Mouse (Mus musculus) CH12.LX (cell line): Measurements from ENCODE around the gene Olfr867. TPM values are rescaled to one million over a fixed set of nuclear protein-coding genes. Genes with fewer than 3 reads are reported as not detected.

Source experiments
- DNase-seq: peaks from one replicate; pipeline ENCODE4 v3.0.0-alpha.2; 2013; ENCODE audit errors: extremely low read depth
- H3K27ac ChIP-seq: 2 replicates; pipeline ENCODE4 v1.5.1; 2012; ENCODE audit warnings: low read depth, mild to moderate bottlenecking, control low read depth, moderate library complexity; ENCODE audit not compliant: insufficient read depth
- H3K27me3 ChIP-seq: replicated peaks from 2 replicates; pipeline ENCODE3; 2012; ENCODE audit warnings: inconsistent platforms
- H3K36me3 ChIP-seq, 2 experiments: replicated peaks in 1 of 2; 2 replicates each; pipeline versions ENCODE3 to v1.6.1; 2012; ENCODE audit warnings: inconsistent platforms in 1 of 2, low read length in 1 of 2, mild to moderate bottlenecking in 1 of 2, mixed read lengths in 1 of 2, moderate library complexity in 1 of 2; ENCODE audit not compliant: control insufficient read depth in 1 of 2, insufficient read depth in 1 of 2
- H3K4me1 ChIP-seq, 2 experiments: 2 replicates each; pipeline ENCODE4 v1.6.1; 2012; ENCODE audit warnings: inconsistent platforms in 1 of 2, moderate library complexity in 1 of 2; ENCODE audit not compliant: insufficient read depth in 2 of 2, control insufficient read depth in 1 of 2
- H3K4me2 ChIP-seq: 2 replicates; pipeline ENCODE4 v1.6.1; 2012; ENCODE audit warnings: low read depth, mild to moderate bottlenecking, control low read depth; ENCODE audit not compliant: poor library complexity, insufficient read depth, severe bottlenecking
- H3K4me3 ChIP-seq, 3 experiments: fragments of 150-350 bp in 1 of 3; sonication (generic) in 1 of 3; replicated peaks in 1 of 3; 2 replicates each; pipeline versions ENCODE3 to v1.5.1; 2011 to 2012; ENCODE audit warnings: low read depth in 2 of 3, low read length in 2 of 3, mild to moderate bottlenecking in 2 of 3, moderate library complexity in 2 of 3, control low read depth in 1 of 3, improper control_type of control experiment in 1 of 3, inconsistent platforms in 1 of 3, mixed read lengths in 1 of 3; ENCODE audit not compliant: poor library complexity in 1 of 3
- H3K79me2 ChIP-seq: replicated peaks from 2 replicates; pipeline ENCODE4 v1.6.1; 2012; ENCODE audit warnings: mild to moderate bottlenecking, moderate library complexity; ENCODE audit not compliant: control insufficient read depth, poor library complexity, insufficient read depth, severe bottlenecking; ENCODE audit errors: extremely low read depth
- H3K9ac ChIP-seq: 2 replicates; pipeline ENCODE4 v1.6.1; 2012; ENCODE audit warnings: low read depth, mild to moderate bottlenecking, control low read depth, moderate library complexity; ENCODE audit not compliant: insufficient read depth
- H3K9me3 ChIP-seq: replicated peaks from 2 replicates; pipeline ENCODE3; 2012; ENCODE audit warnings: low read length, inconsistent platforms, mixed read lengths
- CHD2 ChIP-seq: IDR thresholded peaks from 2 replicates; pipeline ENCODE4 v1.6.1; 2011; ENCODE audit warnings: low read length, improper control_type of control experiment
- CTCF ChIP-seq, 2 experiments: IDR thresholded peaks in 1 of 2; conservative IDR thresholded peaks in 1 of 2; 2 replicates each; pipeline ENCODE4 v1.5.1; 2011 to 2012; ENCODE audit warnings: low read depth in 2 of 2, low read length in 2 of 2, improper control_type of control experiment in 1 of 2, inconsistent platforms in 1 of 2, mild to moderate bottlenecking in 1 of 2, moderate library complexity in 1 of 2
- EP300 ChIP-seq: IDR thresholded peaks from 2 replicates; pipeline ENCODE4 v1.6.1; 2011; ENCODE audit warnings: low read length, improper control_type of control experiment
- GABPA ChIP-seq: IDR thresholded peaks from 2 replicates; pipeline ENCODE4 v1.6.1; 2012; ENCODE audit warnings: low read depth, low read length, improper control_type of control experiment, inconsistent platforms; ENCODE audit not compliant: insufficient replicate concordance
- HCFC1 ChIP-seq: IDR thresholded peaks from 2 replicates; pipeline ENCODE4 v1.6.1; 2012; ENCODE audit warnings: low read depth, mild to moderate bottlenecking, inconsistent platforms, low read length, improper control_type of control experiment
- IRF4 ChIP-seq: IDR thresholded peaks from 2 replicates; pipeline ENCODE4 v1.6.1; 2014; ENCODE audit warnings: low read depth, mild to moderate bottlenecking, inconsistent platforms, low read length, improper control_type of control experiment
- JUND ChIP-seq: conservative IDR thresholded peaks from 2 replicates; pipeline ENCODE4 v1.6.1; 2011; ENCODE audit warnings: low read depth, low read length, improper control_type of control experiment
- KAT2A ChIP-seq: IDR thresholded peaks from 2 replicates; pipeline ENCODE4 v1.6.1; 2012; ENCODE audit warnings: low read length, improper control_type of control experiment, inconsistent platforms; ENCODE audit not compliant: insufficient replicate concordance
- MAFK ChIP-seq: IDR thresholded peaks from 2 replicates; pipeline ENCODE4 v1.6.1; 2011; ENCODE audit warnings: low read length, improper control_type of control experiment; ENCODE audit not compliant: insufficient replicate concordance
- NELFE ChIP-seq: IDR thresholded peaks from 2 replicates; pipeline ENCODE4 v1.6.1; 2011; ENCODE audit warnings: low read depth, low read length, improper control_type of control experiment
- POLR2A ChIP-seq: IDR thresholded peaks from 2 replicates; pipeline ENCODE4 v1.6.1; 2011; ENCODE audit warnings: low read depth, mild to moderate bottlenecking, improper control_type of control experiment, low read length
- RAD21 ChIP-seq: IDR thresholded peaks from 2 replicates; pipeline ENCODE4 v1.6.1; 2011; ENCODE audit warnings: low read depth, mild to moderate bottlenecking, low read length, improper control_type of control experiment, moderate library complexity
- SMC3 ChIP-seq: IDR thresholded peaks from 2 replicates; pipeline ENCODE4 v1.6.1; 2011; ENCODE audit warnings: low read depth, low read length, improper control_type of control experiment
- ZC3H11A ChIP-seq: IDR thresholded peaks from 2 replicates; pipeline ENCODE4 v1.6.1; 2012; ENCODE audit warnings: low read depth, mild to moderate bottlenecking, inconsistent platforms, low read length, improper control_type of control experiment
- ZKSCAN1 ChIP-seq: IDR thresholded peaks from 2 replicates; pipeline ENCODE4 v1.6.1; 2012; ENCODE audit warnings: low read depth, inconsistent platforms, low read length, improper control_type of control experiment, borderline replicate concordance
- dilution Hi-C: fragments of 300-500 bp; cut with MboI; formaldehyde crosslinking; loops from 2 replicates; pipeline ENCODE4 v1.14.3; 2020; ENCODE audit warnings: low sequenced_read_pairs; ENCODE audit not compliant: extremely low pct_unique_long_range_greater_than_20kb, extremely low pct_ligation_motif_present
- in situ Hi-C: fragments of 300-500 bp; cut with MboI; formaldehyde crosslinking; loops from 3 replicates; pipeline ENCODE4 v1.14.3; 2019; ENCODE audit warnings: low sequenced_read_pairs, low pct_ligation_motif_present, low pct_unique_long_range_greater_than_20kb, mixed read lengths
- polyA plus RNA-seq: library from polyadenylated mRNA; unstranded; fragments of >175 nt; gene quantifications from 2 replicates; pipeline ENCODE4 v1.2.1, GENCODE M21; 2012; ENCODE audit warnings: low read depth; ENCODE audit not compliant: insufficient read length
- total RNA-seq, 2 experiments: library from RNA; depleted of rRNA; stranded (reverse); fragments of 300-350 nt in 1 of 2; fragments of >200 nt in 1 of 2; gene quantifications; 2 replicates each; pipeline ENCODE4 v1.2.3; 2012 to 2014

The Olfr867 gene
- total and polyA plus RNA-seq, 3 experiments, result not detected

GRCm38 (mm10) chr9:20027935-20028334 is 29.4 kb downstream of the Olfr867 start, which contains the start of gene Olfr866:
Gene Olfr866, minus strand, starts transcription at chr9:20028035.
- H3K36me3 ChIP-seq, result no peaks in the 10 kb centered on the region
- no peak within 1 kb of the TSS for H3K9ac ChIP-seq
- no peaks in the 10 kb centered on the region for H3K79me2 ChIP-seq
- H3K27me3 ChIP-seq, result no peaks in the 10 kb centered on the region
- no peaks in the 10 kb centered on the region for H3K4me1 ChIP-seq
- no peak within 1 kb of the TSS for H3K4me2 ChIP-seq
- H3K27ac ChIP-seq, result no peak within 1 kb of the TSS
- H3K9me3 ChIP-seq, result no peaks in the 10 kb centered on the region
- no peak for DNase-seq
- dilution Hi-C loops, result no loop called here
- TF ChIP-seq IRF4 (no peak), ZC3H11A (no peak), ZKSCAN1 (no peak), MAFK (no peak), JUND (no peak), POLR2A (no peak), KAT2A (no peak), GABPA (no peak), EP300 (no peak), NELFE (no peak), RAD21 (no peak), SMC3 (no peak), CHD2 (no peak), HCFC1 (no peak), CTCF (conservative IDR thresholded peaks at IDR 0.05 in 1 of 2, IDR thresholded peaks at IDR 0.05 in 1 of 2; ENCODE audit: low read depth in 2 of 2, low read length in 2 of 2) (no peak)
- H3K4me3 ChIP-seq, result no peak within 1 kb of the TSS
- in situ Hi-C loops, result no loop called here

Other genes starting within 250 kb of the Olfr867 start
- not detected in 2 replicates for gene Olfr860, start 207.8 kb downstream of the Olfr867 start, total RNA-seq (2012; rRNA removed)
- gene Olfr860, start 207.8 kb downstream of the Olfr867 start, total RNA-seq (2014; rRNA removed), result not detected in 2 replicates
- gene Olfr860, start 207.8 kb downstream of the Olfr867 start, polyA plus RNA-seq, result not detected in 2 replicates
- not detected in 2 replicates for gene Olfr862, start 169.6 kb downstream of the Olfr867 start, total RNA-seq (2012; rRNA removed)
- gene Olfr862, start 169.6 kb downstream of the Olfr867 start, total RNA-seq (2014; rRNA removed), result not detected in 2 replicates
- gene Olfr862, start 169.6 kb downstream of the Olfr867 start, polyA plus RNA-seq, result not detected in 2 replicates
- gene Olfr77, start 140.7 kb downstream of the Olfr867 start, total RNA-seq (2012; rRNA removed), result 0.34 and 0.46 TPM in 2 replicates
- gene Olfr77, start 140.7 kb downstream of the Olfr867 start, total RNA-seq (2014; rRNA removed), result not detected in 2 replicates
- gene Olfr77, start 140.7 kb downstream of the Olfr867 start, polyA plus RNA-seq, result 0.03 TPM in 1 of 2 replicates, not detected in the other
- gene Olfr866, start 29.5 kb downstream of the Olfr867 start, total RNA-seq (2012; rRNA removed), result not detected in 2 replicates
- not detected in 2 replicates for gene Olfr866, start 29.5 kb downstream of the Olfr867 start, total RNA-seq (2014; rRNA removed)
- gene Olfr866, start 29.5 kb downstream of the Olfr867 start, polyA plus RNA-seq, result not detected in 2 replicates
- gene Olfr868, start 41.1 kb upstream of the Olfr867 start, total RNA-seq (2012; rRNA removed), result not detected in 2 replicates
- gene Olfr868, start 41.1 kb upstream of the Olfr867 start, total RNA-seq (2014; rRNA removed), result not detected in 2 replicates
- gene Olfr868, start 41.1 kb upstream of the Olfr867 start, polyA plus RNA-seq, result not detected in 2 replicates
- not detected in 2 replicates for gene Olfr869, start 71.4 kb upstream of the Olfr867 start, total RNA-seq (2012; rRNA removed)
- gene Olfr869, start 71.4 kb upstream of the Olfr867 start, total RNA-seq (2014; rRNA removed), result not detected in 2 replicates
- gene Olfr869, start 71.4 kb upstream of the Olfr867 start, polyA plus RNA-seq, result not detected in 2 replicates
- gene Olfr870, start 116.5 kb upstream of the Olfr867 start, total RNA-seq (2012; rRNA removed), result not detected in 2 replicates
- gene Olfr870, start 116.5 kb upstream of the Olfr867 start, total RNA-seq (2014; rRNA removed), result not detected in 2 replicates
- not detected in 2 replicates for gene Olfr870, start 116.5 kb upstream of the Olfr867 start, polyA plus RNA-seq
- gene Olfr871, start 154.6 kb upstream of the Olfr867 start, total RNA-seq (2012; rRNA removed), result not detected in 2 replicates
- gene Olfr871, start 154.6 kb upstream of the Olfr867 start, total RNA-seq (2014; rRNA removed), result not detected in 2 replicates
- gene Olfr871, start 154.6 kb upstream of the Olfr867 start, polyA plus RNA-seq, result not detected in 2 replicates
- gene Olfr872, start 179.6 kb upstream of the Olfr867 start, total RNA-seq (2012; rRNA removed), result not detected in 2 replicates
- gene Olfr872, start 179.6 kb upstream of the Olfr867 start, total RNA-seq (2014; rRNA removed), result not detected in 2 replicates
- not detected in 2 replicates for gene Olfr872, start 179.6 kb upstream of the Olfr867 start, polyA plus RNA-seq
- not detected in 2 replicates for gene Olfr39, start 224.8 kb upstream of the Olfr867 start, total RNA-seq (2012; rRNA removed)
- not detected in 2 replicates for gene Olfr39, start 224.8 kb upstream of the Olfr867 start, total RNA-seq (2014; rRNA removed)
- gene Olfr39, start 224.8 kb upstream of the Olfr867 start, polyA plus RNA-seq, result not detected in 2 replicates
- not detected in 2 replicates for gene Olfr873, start 241.0 kb upstream of the Olfr867 start, total RNA-seq (2012; rRNA removed)
- gene Olfr873, start 241.0 kb upstream of the Olfr867 start, total RNA-seq (2014; rRNA removed), result not detected in 2 replicates
- gene Olfr873, start 241.0 kb upstream of the Olfr867 start, polyA plus RNA-seq, result not detected in 2 replicates